Mouse (Mus musculus): ENCODE measurements around the gene Acvr1b.
A peak's percentile ranks its signal among the peaks of the same experiment; 100 is the strongest.

The Acvr1b gene

DNA sequence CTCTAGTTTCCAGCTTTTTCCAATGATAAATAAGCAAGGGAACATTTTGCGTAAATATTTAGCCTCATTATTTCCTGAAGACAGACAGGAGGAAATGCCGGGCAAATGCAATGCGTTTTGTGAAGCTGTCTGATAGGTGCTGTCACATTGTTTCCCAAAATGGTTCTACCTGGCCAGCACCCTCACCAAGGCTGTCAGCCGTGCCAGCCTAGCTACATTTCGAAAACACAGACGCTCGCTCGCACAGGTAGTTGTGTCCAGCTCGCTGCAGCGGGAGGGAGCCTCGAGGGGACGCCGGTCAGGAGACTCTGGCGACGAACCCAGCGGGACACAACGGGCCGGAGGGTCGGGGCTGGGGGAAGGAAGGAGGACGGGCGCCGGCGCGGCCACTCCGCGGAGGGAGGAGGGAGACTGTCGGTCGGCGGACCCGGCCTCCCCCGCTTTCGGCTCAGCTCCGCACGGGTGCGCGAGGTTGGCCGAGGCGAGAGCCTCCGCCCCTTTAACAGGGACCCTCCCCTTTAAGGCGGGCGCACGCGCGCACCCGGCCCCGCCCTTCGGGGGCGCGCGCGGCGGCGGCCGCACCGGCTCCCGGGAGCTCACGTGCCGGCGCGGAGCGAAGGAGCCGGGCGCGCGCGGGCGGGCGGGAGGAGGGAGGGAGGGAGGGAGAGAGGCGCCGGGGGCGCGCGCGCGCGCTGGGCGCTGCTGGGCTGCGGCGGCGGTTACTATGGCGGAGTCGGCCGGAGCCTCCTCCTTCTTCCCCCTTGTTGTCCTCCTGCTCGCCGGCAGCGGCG is at the start of gene Acvr1b:
Acvr1b (plus strand) TSS at position 647 of the 791 bp plus-strand sequence.
- peak; percentile 63 to 82 for DNase-seq (ENCODE audit: low spot score in 2 of 2)

DNA sequence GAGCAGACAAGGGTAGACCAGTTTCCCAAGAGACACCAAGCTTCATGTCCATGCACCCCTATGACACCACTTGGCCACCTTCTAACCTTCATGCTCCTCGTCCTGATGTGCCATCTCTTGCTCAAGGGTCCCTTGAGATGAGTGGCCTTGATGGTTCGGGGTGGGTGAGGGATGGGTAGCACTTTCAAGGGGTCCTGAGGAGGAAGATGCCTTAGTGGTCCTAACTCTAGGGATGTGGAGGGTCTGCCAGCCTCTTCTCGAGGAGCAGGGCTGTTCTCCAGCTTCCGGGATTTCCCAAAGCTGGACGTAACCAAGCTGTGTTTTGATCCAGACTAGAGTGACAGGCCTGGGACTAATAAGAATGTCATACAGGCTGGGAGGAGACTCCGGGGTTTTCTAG is 48.3 kb upstream of the Acvr1b start:
- DNase-seq (ENCODE audit: low spot score in 2 of 2) = no peak

DNA sequence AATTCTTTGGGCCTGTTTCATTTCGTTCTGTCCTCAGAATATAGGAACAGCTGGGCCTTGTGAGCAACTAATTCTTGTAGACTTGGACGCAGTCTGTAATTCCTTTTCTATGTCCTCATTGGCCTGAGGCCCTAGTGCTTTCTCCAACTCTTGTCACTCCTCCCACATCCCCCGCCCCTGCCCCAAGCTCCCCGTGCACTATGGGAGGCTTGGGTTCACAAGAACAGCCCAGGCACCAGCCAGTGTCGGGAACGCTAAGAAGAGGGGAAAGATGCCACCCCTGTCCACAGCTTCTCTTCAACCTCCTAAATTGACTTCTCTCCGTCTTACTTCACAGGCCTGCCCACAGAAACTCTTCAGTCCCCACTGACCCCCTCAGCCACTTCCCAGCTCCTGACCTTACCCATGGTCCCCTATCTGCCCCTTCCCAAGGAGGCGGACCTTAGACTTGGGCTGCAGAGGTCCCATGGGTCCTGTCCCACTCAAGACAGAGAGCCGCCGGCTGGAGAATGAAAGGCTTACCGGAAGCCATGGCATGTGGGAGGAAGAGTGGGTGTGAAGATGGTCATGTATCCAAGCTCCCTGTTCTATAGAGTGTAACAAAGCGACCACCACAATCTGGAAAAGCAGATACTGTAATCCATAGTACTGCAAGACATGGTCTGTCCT is 46.9 kb upstream of the Acvr1b start:
- no peak for DNase-seq (ENCODE audit: low spot score in 2 of 2)

DNA sequence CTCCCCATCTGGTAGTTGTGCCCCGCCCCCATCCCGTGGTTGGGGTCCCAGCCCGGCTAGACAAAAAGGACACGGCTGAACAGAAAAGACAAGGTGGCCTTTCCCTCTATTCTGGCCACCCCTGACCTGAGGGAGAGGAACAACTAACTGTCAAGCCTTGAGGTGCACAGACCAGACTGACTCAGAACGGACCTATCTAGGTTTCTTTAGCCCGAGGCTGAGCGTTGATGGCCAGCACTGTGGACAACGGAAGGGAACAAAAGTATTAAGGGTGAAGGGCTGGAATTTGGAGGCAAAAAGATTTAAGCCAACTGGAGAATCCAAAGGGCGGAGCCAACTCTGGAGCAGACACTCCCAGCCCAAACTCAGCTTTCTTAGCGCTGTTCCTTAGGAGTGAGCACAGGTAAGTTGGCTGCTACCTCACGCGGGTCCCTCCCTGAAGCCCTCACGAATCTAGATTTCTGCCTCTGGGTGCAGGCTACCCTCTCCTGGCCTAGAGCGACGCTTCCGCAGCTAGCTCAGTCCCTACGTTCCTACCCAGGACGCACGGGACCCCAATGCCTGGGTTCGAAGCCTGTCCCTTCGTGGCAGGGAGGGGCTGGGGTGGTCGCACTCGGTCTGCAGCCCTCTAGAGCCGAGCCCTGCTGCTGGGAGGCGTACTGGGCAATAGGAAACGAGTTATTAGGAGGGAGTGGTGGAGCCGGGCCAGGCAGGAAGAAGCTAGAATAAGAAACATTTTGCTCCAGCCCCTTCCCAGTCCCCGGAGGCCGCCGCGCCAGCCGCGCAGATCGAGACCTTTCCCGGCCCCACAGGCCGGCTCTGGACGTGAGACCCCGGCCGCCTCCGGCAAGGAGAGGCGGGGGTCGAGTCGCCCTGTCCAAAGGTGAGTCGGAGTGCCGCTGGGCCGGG is 45.4 kb upstream of the Acvr1b start, which contains the start of gene Acvrl1:
Acvrl1 (plus strand) TSS at position 342 of the 909 bp plus-strand sequence.
- no peak for DNase-seq (ENCODE audit: low spot score in 2 of 2)

DNA sequence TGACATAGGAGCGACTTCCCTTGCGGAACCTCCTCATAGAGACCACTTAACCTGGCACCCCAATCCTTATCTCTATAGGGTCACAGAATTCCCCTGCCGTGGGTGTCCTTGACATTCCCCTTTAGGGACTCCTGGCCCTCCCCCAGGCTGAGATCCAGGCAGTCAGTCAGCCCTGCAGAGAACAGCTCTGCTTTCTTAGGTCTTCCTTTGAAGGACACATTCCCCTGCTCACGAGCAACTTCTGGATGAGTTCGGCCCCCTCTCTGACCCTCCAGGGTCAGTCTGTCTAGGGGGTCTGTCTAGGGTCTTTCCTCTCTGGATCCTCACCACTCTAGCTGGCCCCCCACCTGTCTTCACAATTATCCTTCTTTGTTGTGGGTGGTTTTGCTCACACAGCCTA is 44.5 kb upstream of the Acvr1b start:
- DNase-seq (ENCODE audit: low spot score in 2 of 2) = no peak

DNA sequence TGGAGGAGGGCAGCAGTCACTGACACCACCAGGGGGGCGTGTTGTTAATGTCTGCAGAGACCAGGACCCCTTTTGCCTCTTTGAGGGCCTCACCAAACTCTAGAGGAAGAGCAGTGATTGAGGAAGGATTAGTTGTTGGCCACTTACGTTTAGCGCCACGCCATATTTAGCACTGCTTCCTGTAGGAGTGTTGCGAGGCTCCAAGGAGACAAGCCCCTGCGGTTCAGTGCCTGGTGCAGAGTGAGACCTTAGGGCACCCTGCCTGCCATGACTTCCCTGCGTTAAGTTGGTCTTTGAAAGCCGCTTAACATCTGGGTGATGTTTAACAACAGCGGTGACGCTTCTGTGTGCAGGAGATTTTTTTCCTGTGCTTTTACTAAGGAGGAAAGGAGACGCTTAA is 42.4 kb upstream of the Acvr1b start:
- DNase-seq (ENCODE audit: low spot score in 2 of 2) = no peak

DNA sequence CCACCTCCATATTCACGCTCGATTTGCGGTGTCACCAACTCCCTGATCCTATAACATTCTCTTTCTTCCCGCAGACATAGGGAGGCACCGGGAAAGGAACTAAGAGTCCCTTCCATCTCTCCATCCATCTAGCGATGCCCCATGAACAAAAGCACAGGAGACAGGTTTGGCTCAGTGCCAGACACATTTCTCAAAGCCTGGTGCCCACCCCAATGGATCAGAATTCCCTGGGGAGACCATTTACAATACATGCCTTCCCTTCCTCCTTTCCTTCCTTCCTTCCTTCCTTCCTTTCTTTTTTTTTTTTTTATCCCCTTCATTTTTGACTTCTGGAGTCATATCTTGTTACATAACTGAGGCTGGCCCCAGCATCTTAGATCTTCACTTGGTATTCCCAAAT is 41.8 kb upstream of the Acvr1b start:
- no peak for DNase-seq (ENCODE audit: low spot score in 2 of 2)

DNA sequence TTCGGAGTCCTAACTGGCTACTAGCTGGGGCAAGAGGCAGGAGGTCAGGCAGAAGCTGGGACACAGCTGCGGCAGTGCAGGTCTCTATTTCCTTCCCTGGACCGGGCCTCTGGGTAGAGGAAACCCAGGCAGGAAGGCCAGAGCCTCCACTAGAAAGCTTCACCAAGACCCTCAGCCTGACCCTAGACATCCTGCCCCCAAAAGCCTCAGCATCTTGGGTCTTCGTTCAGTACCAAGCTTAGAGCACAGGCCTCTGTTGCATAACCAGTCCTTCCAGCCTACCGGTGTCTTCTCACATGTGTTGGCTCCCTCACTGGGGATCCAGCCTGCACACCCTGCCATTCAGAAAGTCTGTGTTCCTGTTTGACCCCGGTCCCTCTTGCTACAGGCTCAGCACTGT is 41.1 kb upstream of the Acvr1b start:
- DNase-seq (ENCODE audit: low spot score in 2 of 2) = no peak

DNA sequence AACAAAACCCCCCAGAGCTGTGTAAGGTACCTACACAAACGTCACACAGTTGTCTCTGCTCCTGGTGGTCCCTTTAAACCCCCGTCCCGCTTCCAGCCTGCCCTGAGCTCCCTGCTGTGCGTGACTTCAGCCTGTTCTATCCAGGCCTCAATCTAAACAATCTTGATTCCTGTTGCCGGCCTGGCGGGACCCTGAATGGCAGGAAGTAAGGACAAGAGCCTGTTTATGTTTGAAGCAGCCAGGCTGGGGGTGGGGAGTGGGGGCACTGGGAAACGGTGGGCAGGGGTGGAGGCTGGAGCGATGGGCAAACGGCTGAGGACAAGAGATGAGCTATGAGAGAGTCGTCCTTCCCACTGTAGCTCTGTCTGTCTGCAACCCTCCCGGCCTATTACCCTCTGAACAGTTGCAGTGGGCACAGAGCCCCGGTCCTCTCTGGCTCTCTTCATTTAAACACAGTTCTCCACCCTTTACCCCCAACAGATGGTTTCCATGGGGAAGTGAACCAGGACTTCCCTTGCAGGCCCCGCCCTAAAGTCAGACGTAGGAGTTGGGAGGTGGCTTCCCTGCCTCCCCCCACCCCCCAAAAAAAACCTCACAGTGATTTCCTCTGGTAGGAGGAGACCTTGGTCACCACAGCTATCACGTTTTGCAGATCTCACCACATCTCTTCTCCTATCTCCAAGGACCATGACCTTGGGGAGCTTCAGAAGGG is 39.7 kb upstream of the Acvr1b start:
- DNase-seq (ENCODE audit: low spot score in 2 of 2) = peak in 1 of 2 experiments; percentile 53

DNA sequence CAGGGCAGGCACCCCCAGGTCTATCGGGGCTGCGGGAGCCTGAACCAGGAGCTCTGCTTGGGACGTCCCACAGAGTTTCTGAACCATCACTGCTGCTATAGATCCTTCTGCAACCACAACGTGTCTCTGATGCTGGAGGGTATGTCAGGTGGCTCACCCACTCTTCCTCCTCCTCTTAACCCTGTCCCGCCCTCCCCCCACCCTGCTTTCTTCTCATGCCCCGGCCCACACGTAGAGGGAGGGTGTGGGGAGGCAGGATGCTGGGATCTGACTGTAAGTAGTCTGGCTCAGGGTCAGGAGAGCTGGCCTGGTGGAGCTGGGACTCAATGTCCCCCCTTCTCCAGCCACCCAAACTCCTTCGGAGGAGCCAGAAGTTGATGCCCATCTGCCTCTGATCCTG is 38.5 kb upstream of the Acvr1b start:
- DNase-seq (ENCODE audit: low spot score in 2 of 2) = no peak

DNA sequence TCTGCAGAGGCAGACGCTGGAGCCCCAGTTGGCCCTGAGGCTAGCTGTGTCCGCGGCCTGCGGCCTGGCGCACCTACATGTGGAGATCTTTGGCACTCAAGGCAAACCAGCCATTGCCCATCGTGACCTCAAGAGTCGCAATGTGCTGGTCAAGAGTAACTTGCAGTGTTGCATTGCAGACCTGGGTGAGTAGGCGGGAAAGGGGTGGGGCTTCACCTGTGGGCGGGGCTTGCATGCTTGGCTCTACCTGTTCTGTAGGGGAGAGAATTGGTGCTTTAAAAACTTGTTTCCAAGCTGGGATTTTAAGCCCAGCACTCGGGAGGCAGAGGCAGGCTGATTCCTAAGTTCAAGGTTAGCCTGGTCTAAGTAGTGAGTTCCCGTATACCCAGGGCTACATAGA is 36.4 kb upstream of the Acvr1b start:
- no peak for DNase-seq (ENCODE audit: low spot score in 2 of 2)

DNA sequence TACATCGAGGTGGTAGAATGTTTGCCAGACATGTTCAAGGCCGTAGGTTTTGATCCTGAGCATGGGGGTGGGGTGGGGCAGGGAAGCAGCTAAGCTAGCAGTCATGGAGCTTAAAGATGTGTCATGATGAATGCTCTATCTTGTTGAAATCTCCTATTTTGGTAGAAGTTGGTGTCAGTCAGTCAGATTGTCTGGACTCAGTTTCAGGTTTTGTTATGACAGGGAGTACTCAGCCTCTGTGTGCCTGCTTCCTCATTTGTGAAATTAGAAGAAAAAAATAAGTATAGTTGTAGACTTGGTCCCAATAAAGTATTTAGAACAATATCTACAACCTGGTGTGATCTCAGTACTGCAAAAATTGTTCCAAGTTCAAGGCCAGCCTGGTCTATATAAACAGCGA is 35.2 kb upstream of the Acvr1b start:
- DNase-seq (ENCODE audit: low spot score in 2 of 2) = no peak

DNA sequence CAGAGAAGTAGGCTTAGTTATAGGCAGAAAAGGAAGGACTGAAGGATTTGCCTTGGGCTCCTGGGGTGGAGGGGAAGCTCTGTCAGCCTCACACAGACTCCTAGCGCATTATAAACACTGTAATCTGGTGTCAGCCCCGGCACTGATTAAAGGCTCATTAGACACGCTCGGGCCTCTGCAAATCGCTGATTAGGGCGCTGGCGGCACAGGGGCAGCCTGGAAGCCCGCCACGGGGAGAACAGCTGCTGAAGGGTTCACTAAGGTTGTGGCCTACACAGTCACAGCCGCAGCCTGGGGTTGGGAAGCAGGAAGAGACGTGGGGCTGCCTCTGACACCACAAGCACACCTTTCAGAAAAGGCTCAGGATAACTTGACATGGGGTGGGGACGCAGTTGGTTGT is 34.0 kb upstream of the Acvr1b start:
- no peak for DNase-seq (ENCODE audit: low spot score in 2 of 2)

DNA sequence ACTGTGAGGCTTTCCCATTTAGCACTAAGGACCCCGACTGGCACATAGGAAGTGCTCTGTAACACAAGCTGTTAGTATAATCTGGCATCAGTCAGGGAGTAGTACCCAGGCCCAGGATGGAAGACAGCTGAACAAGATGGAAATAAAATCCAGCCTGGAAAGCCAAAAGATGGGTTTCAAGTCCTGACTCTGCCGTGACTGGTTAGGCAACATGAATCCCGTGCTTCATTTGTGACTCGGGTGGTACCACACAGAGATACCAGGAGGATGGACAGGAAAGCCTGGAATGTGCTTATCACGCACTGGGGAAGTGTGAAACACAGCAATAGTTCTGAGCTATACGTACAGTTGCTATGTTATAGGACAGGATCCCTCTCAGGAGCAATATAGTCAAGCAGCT is 33.3 kb upstream of the Acvr1b start:
- DNase-seq (ENCODE audit: low spot score in 2 of 2) = no peak

DNA sequence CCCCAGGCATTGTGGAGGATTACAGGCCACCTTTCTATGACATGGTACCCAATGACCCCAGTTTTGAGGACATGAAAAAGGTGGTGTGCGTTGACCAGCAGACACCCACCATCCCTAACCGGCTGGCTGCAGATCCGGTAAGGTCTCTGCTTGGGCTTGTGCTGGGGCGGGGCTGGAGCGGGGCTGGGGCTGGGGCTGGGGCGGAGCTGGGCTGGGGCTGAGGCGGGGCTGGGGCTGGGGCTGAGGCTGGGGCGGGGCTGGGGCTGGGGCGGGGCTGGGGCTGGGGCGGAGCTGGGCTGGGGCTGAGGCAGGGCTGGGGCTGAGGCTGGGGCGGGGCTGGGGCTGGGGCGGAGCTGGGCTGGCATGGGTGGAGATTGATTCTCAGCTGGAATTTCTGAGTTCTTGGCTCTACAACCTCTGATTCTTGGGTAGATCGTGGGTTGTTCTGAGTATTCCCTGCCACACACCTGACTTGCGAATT is 32.8 kb upstream of the Acvr1b start:
- DNase-seq (ENCODE audit: low spot score in 2 of 2) = peak in 1 of 2 experiments; percentile 63

DNA sequence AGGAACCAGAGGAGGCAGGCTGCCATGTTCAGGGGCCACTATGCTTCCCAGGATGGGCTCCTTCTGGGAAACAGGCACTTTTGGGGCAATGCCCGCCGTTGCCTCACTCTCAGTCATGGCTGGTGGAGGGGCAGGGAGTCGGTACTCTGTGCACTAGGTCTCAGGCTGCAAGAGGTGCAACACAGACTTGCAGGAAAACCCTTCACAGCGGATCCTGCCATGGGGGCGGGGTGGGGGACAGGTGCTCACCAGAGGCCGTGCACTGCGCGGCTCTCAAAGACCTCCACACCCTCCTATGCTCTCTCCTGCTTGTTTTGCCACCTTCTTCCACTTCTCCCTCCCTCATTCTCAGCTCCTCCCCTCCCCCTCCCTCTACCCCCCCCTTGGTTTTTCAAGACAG is 31.2 kb upstream of the Acvr1b start:
- DNase-seq (ENCODE audit: low spot score in 2 of 2) = no peak

DNA sequence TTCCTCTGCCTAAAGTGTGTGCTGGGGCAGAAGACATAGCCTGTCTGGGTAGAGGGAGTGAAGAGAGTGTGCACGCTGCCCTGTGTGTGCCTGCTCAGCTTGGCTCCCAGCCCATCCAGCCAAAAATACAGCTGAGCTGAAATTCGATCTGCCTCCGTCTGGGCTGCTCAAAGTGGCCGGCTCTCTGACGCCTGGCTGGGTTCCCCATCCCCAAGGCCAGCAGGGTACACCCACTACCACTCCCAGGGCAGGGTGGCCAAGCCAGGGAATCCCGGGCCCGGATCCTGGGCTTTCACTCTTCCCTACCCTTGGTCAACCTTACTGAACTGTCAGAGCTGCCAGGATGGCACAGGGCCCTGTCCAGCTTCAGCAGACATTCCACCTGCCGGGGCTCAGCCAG is 30.4 kb upstream of the Acvr1b start:
- no peak for DNase-seq (ENCODE audit: low spot score in 2 of 2)

DNA sequence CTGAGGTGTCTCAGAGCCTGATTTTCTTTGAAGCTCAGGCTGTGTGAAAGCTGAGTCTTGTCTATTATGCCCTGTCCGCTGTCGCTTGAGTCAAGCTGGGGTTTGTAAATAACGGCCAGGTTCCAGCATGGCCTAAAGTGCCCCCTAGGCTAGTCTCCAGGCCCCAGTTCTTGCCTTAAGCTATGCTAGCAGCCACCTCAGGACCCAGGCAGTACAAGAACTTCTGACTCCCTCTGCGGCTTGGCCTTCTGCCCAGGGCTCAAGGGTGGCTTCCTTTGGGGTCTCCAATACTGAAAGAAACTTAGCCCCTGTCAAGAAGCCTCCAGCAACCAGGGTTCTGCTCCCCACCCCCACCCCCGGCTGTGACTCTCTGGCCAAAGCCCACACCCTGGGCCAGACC is 29.7 kb upstream of the Acvr1b start:
- no peak for DNase-seq (ENCODE audit: low spot score in 2 of 2)

DNA sequence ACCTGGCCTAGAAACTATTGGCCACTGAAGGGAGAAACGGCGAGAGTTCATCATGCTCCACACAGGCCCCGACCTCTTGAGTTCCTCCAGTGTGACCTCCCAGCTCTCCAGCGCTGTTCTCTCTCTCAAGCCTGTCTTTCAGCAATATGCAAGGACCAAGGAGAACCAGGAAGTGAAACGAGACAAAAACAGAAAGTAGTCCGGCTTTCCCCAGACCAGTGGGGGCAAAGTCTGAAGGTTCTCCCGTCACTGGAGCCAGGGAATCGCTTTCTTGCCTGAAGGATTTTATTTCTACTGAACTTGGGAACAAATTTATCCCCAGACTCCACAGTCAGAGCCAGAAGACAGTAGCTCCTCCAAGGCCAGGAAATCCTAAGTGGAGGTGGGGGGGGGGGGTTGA is 29.1 kb upstream of the Acvr1b start:
- DNase-seq (ENCODE audit: low spot score in 2 of 2) = no peak

DNA sequence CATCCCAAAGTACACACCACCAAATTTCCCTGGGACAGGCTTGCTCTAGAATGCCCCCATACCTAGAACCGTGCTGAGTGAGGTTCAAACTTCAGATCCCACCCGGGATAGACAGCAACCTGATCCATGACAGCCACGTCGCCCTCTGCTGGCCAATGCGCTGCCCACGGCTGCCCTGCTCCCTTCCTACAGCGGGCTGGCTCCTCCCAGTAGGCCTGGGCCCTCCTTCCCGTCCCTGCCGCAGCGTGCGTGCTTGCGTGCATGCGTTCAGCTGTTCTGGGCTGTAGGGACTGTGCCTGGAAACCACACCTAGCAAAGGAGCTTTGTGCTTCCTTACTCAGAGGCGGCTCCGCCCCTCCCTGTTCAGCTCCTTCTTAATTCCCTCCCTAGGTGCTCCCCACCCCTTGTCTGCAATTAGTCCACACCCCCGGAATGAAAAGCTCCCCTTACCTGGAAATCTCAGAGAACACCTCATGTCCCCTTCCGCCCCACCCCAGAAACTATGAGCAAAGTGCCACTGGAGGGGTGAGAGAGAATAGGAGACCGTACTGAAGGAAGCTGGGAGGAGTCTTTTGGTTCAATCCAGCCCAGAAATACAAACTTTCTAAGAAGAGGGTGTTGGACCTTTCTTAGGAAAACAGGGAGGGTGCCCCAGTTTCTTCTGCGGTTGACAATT is 28.3 kb upstream of the Acvr1b start:
- peak; percentile 68 to 90 for DNase-seq (ENCODE audit: low spot score in 2 of 2)
